Mouse (Mus musculus) forebrain, embryonic 15.5 days (tissue): Measurements from ENCODE around the gene Epo. TPM values are rescaled to one million over a fixed set of nuclear protein-coding genes. Genes with fewer than 3 reads are reported as not detected.
A peak's percentile ranks its signal among the peaks of the same experiment; 100 is the strongest.

ENCODE experiments used
- ATAC-seq: fragments of 200-750 bp; cut with Nextera tagmentation; replicated peaks from 2 replicates; pipeline ENCODE4 v1.8.0; 2017; ENCODE audit warnings: mild to moderate bottlenecking, moderate TSS enrichment, moderate library complexity
- H3K27ac ChIP-seq: fragments of 300-500 bp; sonication (generic); replicated peaks from 2 replicates; pipeline ENCODE4 v1.5.1; 2015; ENCODE audit warnings: mild to moderate bottlenecking, inconsistent platforms
- H3K27me3 ChIP-seq: fragments of 300-500 bp; sonication (generic); 2 replicates; pipeline ENCODE4 v1.6.1; 2015; ENCODE audit warnings: inconsistent platforms
- H3K36me3 ChIP-seq: fragments of 300-500 bp; sonication (generic); 2 replicates; pipeline ENCODE4 v1.6.1; 2015; ENCODE audit warnings: mild to moderate bottlenecking, inconsistent platforms
- H3K4me1 ChIP-seq: fragments of 300-500 bp; sonication (generic); 2 replicates; pipeline ENCODE4 v1.6.1; 2015; ENCODE audit warnings: inconsistent platforms
- H3K4me2 ChIP-seq: fragments of 300-500 bp; sonication (generic); replicated peaks from 2 replicates; pipeline ENCODE4 v1.6.1; 2015; ENCODE audit warnings: mild to moderate bottlenecking, inconsistent platforms
- H3K4me3 ChIP-seq: fragments of 300-500 bp; sonication (generic); 2 replicates; pipeline ENCODE4 v1.5.1; 2015; ENCODE audit warnings: mild to moderate bottlenecking, inconsistent platforms
- H3K9ac ChIP-seq: fragments of 300-500 bp; sonication (generic); replicated peaks from 2 replicates; pipeline ENCODE4 v1.6.1; 2015; ENCODE audit warnings: mild to moderate bottlenecking, inconsistent platforms
- H3K9me3 ChIP-seq: fragments of 300-500 bp; sonication (generic); 2 replicates; pipeline ENCODE4 v1.6.1; 2016; ENCODE audit warnings: inconsistent platforms
- WGBS: fragments of 180-500 bp; shearing (Covaris S2); methylation state at CpG from one replicate; pipeline ENCODE4 v1.1.7; 2015; ENCODE audit warnings: mixed read lengths; 5-methylcytosine and 5-hydroxymethylcytosine counted together
- polyA plus RNA-seq: library from polyadenylated mRNA; unstranded; fragments of >200 nt; fragmentation: Nextera tagmentation; extraction: Ambion mirVana; gene quantifications from 2 replicates; pipeline ENCODE4 v1.2.1, GENCODE M21; 2015

Gene Epo
- polyA plus RNA-seq, 1 experiment from 2014 or later: not detected

DNA sequence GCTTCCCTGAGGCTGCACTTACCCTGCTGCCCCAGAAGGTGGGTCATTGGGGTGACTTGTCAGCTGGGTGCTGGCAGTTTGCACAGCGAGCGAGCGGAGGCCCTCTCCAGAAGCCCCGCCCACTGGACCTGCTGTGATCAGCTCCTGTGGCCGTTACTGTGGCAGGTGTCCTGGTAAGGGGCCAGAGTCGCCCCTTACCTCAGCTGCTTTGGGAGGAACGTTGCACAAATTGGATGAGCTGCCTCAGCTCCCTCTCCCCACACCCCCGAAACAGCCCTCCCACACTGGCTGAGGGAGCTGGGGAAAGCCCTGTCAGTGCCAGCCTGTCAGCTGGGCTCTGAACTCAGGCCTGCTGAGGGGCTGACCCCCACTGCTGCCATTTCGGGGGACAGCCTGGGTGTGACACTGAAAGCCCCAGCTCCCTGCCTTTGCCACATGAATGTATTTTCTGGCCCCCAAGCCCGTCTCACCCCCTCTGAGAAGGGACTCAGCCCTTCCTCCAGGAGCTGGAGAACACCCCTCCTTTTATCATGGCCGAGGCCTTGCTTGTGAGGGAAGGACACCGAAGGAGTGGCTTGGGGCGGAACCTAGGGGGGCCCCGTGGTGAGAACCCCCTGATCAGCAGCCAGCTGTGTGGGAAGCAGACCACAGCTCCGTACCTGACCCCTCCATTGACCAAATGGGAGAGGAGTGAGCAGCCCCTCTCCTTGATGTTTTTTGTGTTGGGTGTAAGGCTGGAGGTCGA, 6.7 kb downstream of the Epo start:
- Histone ChIP-seq H3K4me3 (no peak overlapping the region), H3K4me2 (no peak overlapping the region), H3K27me3 (no peaks in the 10 kb centered on the region), H3K36me3 (peaks cover 82% of the 10 kb centered on the region), H3K4me1 (peaks cover 30% of the 10 kb centered on the region), H3K9ac (peak overlapping the region; percentile 10; the same call in 1 of the 2 replicates), H3K9me3 (no peaks in the 10 kb centered on the region), H3K27ac (peak overlapping the region; percentile 67)
- no peak for ATAC-seq
- WGBS: 38% methylated on average over 16 of the region's 16 CpGs

DNA sequence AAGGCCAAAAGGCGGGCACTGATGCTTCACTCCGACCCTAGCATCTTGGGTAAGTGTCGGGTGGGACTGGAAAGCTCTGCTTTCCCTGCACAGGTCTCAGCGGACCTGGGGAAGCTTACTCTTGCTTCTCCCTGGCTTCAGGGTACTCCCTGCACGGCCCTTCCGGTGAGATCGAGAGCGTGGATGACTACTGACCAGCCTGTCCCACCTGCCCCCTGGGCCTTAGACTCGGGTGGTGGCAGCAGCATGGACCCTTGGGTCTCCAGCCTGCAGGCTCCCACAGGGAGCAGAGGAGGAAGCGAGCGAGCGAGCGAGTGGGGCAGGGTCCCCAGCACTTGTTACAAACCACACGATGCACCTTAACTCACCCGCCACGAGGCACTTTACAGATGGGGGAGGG, 7.5 kb downstream of the Epo start:
- Histone ChIP-seq H3K9ac (no peak overlapping the region), H3K27ac (peak overlapping the region; percentile 37), H3K27me3 (no peaks in the 10 kb centered on the region), H3K4me1 (peaks cover 27% of the 10 kb centered on the region), H3K36me3 (peaks cover 91% of the 10 kb centered on the region), H3K4me2 (no peak overlapping the region), H3K4me3 (no peak overlapping the region), H3K9me3 (no peaks in the 10 kb centered on the region)
- 74% methylated on average over 16 of the region's 16 CpGs for WGBS
- ATAC-seq: no peak

DNA sequence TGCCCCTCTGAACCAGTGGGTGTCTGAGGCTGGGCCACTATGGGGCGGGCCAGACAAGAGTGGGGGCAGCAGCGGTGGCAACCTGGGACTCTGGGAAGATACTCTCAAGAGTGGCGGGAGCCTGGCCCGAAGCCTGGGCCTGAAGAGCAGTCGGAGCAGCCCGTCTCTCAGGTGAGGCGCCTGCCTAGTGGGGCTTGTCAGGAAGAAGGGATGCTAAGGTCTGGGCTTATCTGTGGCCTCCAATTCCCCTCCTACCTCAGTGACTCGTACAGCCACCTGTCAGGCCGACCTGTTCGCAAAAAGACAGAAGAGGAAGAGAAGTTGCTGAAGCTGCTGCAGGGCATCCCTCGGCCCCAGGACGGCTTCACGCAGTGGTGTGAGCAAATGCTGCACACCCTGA, 8.4 kb downstream of the Epo start:
- Histone ChIP-seq H3K36me3 (peaks cover 95% of the 10 kb centered on the region), H3K9me3 (no peaks in the 10 kb centered on the region), H3K27me3 (no peaks in the 10 kb centered on the region), H3K27ac (peak overlapping the region; percentile 37), H3K4me2 (no peak overlapping the region), H3K4me1 (peaks cover 19% of the 10 kb centered on the region), H3K9ac (no peak overlapping the region), H3K4me3 (no peak overlapping the region)
- no peak for ATAC-seq
- 88% methylated on average over 13 of the region's 13 CpGs for WGBS

DNA sequence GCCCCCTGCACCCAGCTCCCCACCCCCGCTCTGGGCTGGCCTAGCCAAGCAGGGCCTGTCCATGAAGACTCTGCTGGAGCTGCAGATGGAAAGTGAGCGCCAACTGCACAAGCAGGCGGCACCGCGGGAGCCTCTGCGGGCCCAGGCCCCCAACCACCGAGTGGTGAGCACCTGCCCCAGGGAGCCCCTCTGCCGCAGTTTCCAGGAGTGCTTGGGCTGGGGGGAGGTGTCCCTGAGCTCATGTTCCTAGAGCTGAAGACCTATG, 8.9 kb downstream of the Epo start:
- 85% methylated on average over 8 of the region's 8 CpGs for WGBS

DNA sequence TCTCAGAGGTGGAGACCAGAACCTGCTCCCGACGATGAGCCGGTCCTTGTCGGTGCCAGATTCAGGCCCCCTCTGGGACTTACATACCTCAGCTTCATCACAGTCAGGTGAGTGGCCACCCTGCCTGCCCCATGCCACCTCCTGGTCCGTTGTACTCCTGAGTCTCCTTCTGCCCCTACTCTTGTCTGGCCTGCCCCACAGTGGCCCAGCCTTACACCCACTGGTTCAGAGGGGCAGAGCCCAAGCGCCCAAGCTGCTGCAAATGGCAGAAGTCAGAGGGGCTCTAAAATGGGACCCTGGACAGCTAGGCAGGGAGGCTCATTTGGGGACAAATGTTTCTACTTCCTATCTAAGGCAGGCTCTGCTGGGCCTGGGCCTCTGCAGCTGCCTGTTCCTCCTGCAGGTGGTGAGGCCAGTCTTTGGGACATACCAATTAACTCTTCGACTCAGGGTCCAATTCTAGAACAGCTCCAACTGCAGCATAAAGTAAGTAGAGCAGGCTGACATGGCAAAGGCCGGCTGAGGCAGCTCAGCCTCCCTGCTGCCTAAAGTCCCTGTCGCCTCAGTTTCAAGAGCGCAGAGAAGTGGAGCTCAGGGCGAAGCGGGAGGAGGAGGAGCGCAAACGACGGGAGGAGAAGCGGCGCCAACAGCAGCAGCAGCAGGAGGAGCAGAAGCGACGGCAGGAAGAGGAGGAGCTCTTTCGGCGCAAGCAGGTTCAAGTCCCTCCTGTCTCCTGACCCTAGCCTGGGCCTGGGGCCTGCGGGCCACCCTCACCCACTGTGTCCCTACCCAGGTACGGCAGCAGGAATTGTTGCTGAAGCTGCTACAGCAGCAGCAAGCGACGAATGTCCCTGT, 9.4 kb downstream of the Epo start:
- 76% methylated on average over 25 of the region's 25 CpGs for WGBS
- Histone ChIP-seq H3K9me3 (no peaks in the 10 kb centered on the region), H3K4me1 (peaks cover 11% of the 10 kb centered on the region), H3K9ac (no peak overlapping the region), H3K4me3 (no peak overlapping the region), H3K27me3 (no peaks in the 10 kb centered on the region), H3K36me3 (peaks cover 95% of the 10 kb centered on the region), H3K4me2 (no peak overlapping the region), H3K27ac (peak overlapping the region; percentile 37)
- no peak for ATAC-seq

More for the DNA sequence above, 8.9 kb downstream of the Epo start:
- H3K9ac ChIP-seq: no peak overlapping the region
- no peaks in the 10 kb centered on the region for H3K27me3 ChIP-seq
- no peak for ATAC-seq
- H3K36me3 ChIP-seq: peaks cover 95% of the 10 kb centered on the region
- no peaks in the 10 kb centered on the region for H3K9me3 ChIP-seq
- H3K4me1 ChIP-seq: peaks cover 14% of the 10 kb centered on the region
- H3K4me2 ChIP-seq: no peak overlapping the region
- peak overlapping the region; percentile 37 for H3K27ac ChIP-seq
- no peak overlapping the region for H3K4me3 ChIP-seq

DNA sequence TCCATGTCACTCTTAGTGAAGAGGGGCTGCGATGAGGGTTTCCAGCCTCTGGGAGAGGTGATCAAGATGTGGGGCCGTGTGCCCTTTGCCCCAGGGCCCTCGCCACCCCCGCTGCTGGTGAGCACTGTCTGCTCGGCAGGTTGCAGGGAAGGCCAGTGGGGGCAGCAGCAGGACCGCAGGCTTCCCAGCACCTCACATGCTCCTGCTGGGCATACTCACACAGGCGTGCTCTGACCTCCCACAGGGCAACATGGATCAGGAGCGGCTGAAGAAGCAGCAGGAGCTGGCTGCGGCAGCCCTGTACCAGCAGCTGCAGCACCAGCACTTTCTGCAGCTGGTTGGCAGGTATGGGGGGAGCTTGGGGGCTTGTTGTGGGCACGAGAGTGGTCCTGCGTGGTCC, 10.3 kb downstream of the Epo start:
- Histone ChIP-seq H3K27ac (no peak overlapping the region), H3K9me3 (no peaks in the 10 kb centered on the region), H3K4me3 (no peak overlapping the region), H3K4me2 (no peak overlapping the region), H3K27me3 (no peaks in the 10 kb centered on the region), H3K36me3 (peaks cover 90% of the 10 kb centered on the region), H3K9ac (no peak overlapping the region), H3K4me1 (peaks cover 11% of the 10 kb centered on the region)
- ATAC-seq: no peak
- WGBS: 72% methylated on average over 11 of the region's 11 CpGs

DNA sequence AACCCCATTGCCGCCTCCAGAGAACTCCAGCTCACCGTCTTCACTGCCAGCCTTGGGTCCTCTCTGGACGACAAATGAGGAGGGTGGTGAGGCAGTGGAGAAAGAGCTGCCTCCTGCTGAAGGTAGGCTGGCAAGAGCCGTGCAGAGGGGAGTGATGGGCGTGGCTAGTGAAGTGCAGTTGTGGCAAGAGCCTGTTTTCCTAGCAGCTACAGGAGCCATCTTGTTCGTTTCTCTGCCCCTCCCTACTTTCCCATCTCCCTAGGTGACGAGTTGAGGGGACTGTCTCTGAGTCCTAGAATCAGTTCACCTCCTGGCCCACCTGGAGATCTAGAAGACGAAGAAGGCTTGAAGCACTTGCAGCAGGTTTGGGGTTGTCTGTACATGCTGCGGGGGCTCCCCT, 11.2 kb downstream of the Epo start:
- WGBS: 81% methylated on average over 9 of the region's 9 CpGs
- H3K36me3 ChIP-seq: peaks cover 84% of the 10 kb centered on the region
- no peak overlapping the region for H3K9ac ChIP-seq

DNA sequence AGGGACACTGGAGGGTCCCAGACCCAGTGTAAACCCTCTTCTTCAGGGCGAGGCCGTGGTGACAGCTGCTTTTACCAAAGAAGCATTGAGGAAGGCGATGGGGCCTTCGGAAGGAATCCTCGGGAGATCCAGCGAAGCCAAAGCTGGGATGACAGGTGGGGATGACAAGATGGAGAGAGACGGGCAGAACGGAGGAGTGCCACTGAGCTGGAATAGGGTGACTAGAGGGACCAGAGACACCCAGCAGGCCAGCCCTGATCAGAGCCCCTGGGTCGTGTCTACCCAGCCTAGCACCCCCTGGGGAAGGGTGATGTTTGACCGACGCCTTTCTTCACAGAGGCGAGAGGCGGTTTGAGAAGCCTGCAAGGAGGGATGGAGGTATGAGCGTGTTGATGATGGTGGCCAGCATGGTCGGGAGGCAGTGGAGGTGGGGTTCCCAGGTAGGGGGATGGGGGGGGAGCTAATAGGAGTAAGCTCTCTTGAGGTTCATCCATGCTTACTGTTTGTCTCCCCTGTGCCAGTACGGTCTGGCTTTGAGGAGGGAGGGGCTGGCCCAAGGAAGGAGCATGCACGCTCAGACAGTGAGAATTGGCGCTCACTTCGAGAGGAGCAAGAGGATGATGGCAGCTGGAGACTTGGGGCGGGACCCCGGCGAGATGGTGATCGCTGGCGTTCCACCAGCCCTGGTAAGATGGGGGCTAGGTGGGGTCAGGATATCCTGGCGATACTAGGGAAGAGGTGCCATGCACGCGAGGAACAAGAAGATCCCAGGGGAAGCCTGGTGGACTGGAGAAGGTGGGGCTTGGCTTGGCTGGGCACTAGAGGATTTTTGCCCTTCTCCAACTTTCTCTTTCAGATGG, 13.1 kb downstream of the Epo start:
- H3K4me3 ChIP-seq: no peak overlapping the region
- H3K27me3 ChIP-seq: no peaks in the 10 kb centered on the region
- H3K4me2 ChIP-seq: no peak overlapping the region
- H3K9ac ChIP-seq: no peak overlapping the region
- ATAC-seq: no peak
- H3K27ac ChIP-seq: no peak overlapping the region
- no peaks in the 10 kb centered on the region for H3K9me3 ChIP-seq
- H3K36me3 ChIP-seq: peaks cover 67% of the 10 kb centered on the region
- peaks cover 11% of the 10 kb centered on the region for H3K4me1 ChIP-seq
- 93% methylated on average over 27 of the region's 27 CpGs for WGBS

More for the DNA sequence above, 11.2 kb downstream of the Epo start:
- H3K27me3 ChIP-seq: no peaks in the 10 kb centered on the region
- H3K4me2 ChIP-seq: no peak overlapping the region
- no peak for ATAC-seq
- peaks cover 9% of the 10 kb centered on the region for H3K4me1 ChIP-seq
- no peak overlapping the region for H3K4me3 ChIP-seq
- H3K27ac ChIP-seq: no peak overlapping the region
- H3K9me3 ChIP-seq: no peaks in the 10 kb centered on the region

DNA sequence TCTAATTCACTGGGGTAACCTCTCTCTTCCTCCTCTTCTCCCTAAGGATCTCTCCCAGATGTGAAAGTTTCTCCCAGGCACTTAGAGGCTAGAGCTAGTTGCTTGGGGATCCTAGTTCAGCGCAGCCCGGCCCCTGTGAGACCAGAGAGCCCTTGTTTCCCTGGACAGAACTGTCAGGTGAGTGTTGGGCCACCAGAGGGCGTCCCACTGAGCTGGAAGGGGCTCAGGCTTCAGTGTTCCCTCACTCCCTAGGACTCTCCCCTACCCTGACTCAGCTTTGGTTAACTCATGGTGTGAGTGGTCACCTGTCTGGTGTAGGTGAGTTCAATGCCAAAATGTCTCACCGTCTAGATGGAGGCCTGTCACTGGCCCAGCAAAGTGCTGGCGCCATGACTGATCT, 14.6 kb downstream of the Epo start, which contains the start of gene Gigyf1:
TSS of gene Gigyf1 (plus strand) at position 113 of the 400 bp plus-strand sequence.
- Histone ChIP-seq H3K4me2 (no peak within 1 kb of the TSS), H3K9me3 (no peaks in the 10 kb centered on the region), H3K27ac (no peak within 1 kb of the TSS), H3K9ac (no peak within 1 kb of the TSS), H3K36me3 (peaks cover 52% of the 10 kb centered on the region), H3K4me3 (no peak within 1 kb of the TSS), H3K27me3 (no peaks in the 10 kb centered on the region), H3K4me1 (peaks cover 26% of the 10 kb centered on the region)
- ATAC-seq: no peak
- WGBS: 69% methylated on average over 5 of the region's 5 CpGs

DNA sequence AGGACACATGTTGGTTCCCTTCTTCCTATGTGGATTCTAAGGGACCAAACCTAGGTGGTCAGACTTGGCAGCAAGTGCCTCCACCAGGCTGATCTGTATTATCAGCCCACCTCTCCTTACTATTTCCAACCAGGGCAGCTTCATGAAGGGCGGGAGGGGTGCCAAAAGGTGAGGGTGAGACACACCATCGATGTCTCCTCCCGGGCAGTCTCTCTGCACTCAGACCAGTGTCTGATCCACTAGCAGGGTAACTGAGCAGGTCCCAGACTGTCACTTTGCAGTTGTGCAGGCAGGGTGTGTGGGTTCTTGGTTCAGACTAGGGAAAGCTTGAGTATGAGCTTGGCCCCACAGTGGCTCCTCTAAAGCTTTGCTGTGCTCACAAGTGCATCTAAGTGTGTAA, 18.2 kb downstream of the Epo start:
- no peak overlapping the region for H3K9ac ChIP-seq
- no peak overlapping the region for H3K4me3 ChIP-seq
- ATAC-seq: no peak
- no peaks in the 10 kb centered on the region for H3K27me3 ChIP-seq
- peaks cover 15% of the 10 kb centered on the region for H3K36me3 ChIP-seq
- 94% methylated on average over 3 of the region's 3 CpGs for whole genome bisulfite sequencing
- H3K4me1 ChIP-seq: peaks cover 52% of the 10 kb centered on the region
- H3K27ac ChIP-seq: no peak overlapping the region
- H3K4me2 ChIP-seq: no peak overlapping the region
- no peaks in the 10 kb centered on the region for H3K9me3 ChIP-seq

DNA sequence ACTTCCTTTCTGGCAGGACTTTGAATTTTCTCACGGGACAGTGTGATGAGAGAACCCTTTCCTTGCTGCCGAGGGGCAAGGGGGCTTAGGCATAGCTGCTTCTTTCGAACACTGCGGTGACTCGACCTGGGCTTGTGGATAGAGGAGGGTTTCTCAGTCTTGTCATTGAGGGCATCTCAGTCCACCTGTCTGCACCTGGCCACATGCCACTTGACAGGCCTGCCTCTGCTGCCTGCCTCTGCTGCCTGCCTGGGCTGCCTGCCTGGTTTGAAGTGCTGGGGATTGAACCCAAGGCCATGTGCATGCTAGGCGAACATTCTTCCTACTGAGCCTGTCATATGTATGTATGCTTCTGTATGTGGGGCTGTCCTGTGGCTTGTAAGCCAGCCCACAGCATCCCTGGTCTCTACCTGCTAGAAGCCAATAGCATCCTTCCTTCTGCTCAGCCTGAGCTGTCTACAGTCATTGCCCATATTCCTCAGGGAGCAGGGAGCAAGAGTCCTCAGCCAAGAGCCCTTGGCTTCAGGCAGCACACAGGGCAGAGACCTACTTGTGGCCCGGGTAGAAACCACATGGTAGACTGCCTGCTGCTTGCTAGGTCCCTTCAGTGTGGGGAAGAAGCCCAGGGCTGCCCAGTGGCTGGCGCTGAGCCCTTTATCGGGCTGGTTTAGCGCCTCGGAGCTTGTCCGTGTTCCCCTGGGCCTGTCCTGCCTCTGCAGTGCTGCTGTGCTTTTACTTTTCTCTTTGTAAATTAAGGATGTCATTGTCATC, 18.9 kb downstream of the Epo start:
- H3K4me2 ChIP-seq: no peak overlapping the region
- WGBS: 83% methylated on average over 12 of the region's 12 CpGs
- H3K27me3 ChIP-seq: no peaks in the 10 kb centered on the region
- ATAC-seq: no peak
- H3K4me3 ChIP-seq: no peak overlapping the region
- no peak overlapping the region for H3K27ac ChIP-seq
- peaks cover 56% of the 10 kb centered on the region for H3K4me1 ChIP-seq
- H3K9me3 ChIP-seq: no peaks in the 10 kb centered on the region
- H3K36me3 ChIP-seq: peaks cover 9% of the 10 kb centered on the region
- no peak overlapping the region for H3K9ac ChIP-seq
